Mouse (Mus musculus): Measurements from ENCODE around the gene Atp1a1.

- no peak for TF ChIP-seq CTCF (IDR thresholded peaks at IDR 0.05; ENCODE audit: control insufficient read depth, insufficient read depth, low read length)
- TF ChIP-seq POLR2A (IDR thresholded peaks at IDR 0.05; ENCODE audit: borderline replicate concordance, control insufficient read depth, low read depth, low read length), result no peak
Observed at GRCm38 (mm10) chr3:101601687-101602086, 2.8 kb downstream of the Atp1a1 start.

All from bone marrow, adult 2 months (tissue).